Mouse (Mus musculus) B cell, adult 62 days (primary cell): ENCODE data around the gene Prl8a6. TPM values are rescaled to one million over a fixed set of nuclear protein-coding genes. Genes with fewer than 3 reads are reported as not detected.

ENCODE experiments used
- total RNA-seq: library from RNA; stranded (reverse); gene quantifications from 4 replicates; pipeline ENCODE4 v1.2.4, GENCODE M21; 2023

The Prl8a6 gene
- total RNA-seq, result not detected in 4 replicates

GRCm38 (mm10) chr13:27438588-27438987, at the start of gene Prl8a6:
Prl8a6 (minus strand) TSS chr13:27438688.

GRCm38 (mm10) chr13:27390746-27391145, 47.7 kb downstream of the Prl8a6 start, which contains the start of gene Prl2b1:
Prl2b1 (minus strand) TSS chr13:27390846.

Other genes with a start within 250 kb of the Prl8a6 start
- not detected in 4 replicates for gene Prl3c1, start 242.0 kb downstream of the Prl8a6 start, total RNA-seq
- not detected in 4 replicates for gene Prl3b1, start 196.8 kb downstream of the Prl8a6 start, total RNA-seq
- gene Prl3a1, start 179.3 kb downstream of the Prl8a6 start, total RNA-seq, result not detected in 4 replicates
- gene Prl6a1, start 126.1 kb downstream of the Prl8a6 start, total RNA-seq, result not detected in 4 replicates
- not detected in 4 replicates for gene Prl8a2, start 93.0 kb downstream of the Prl8a6 start, total RNA-seq
- gene Prl2b1, start 47.8 kb downstream of the Prl8a6 start, total RNA-seq, result not detected in 4 replicates
- not detected in 4 replicates for gene Prl8a8, start 74.5 kb upstream of the Prl8a6 start, total RNA-seq
- gene Prl8a9, start 125.9 kb upstream of the Prl8a6 start, total RNA-seq, result not detected in 4 replicates
- not detected in 4 replicates for gene Prl8a1, start 143.5 kb upstream of the Prl8a6 start, total RNA-seq
- gene Prl7b1, start 171.9 kb upstream of the Prl8a6 start, total RNA-seq, result not detected in 4 replicates
- not detected in 4 replicates for gene Prl7a1, start 203.8 kb upstream of the Prl8a6 start, total RNA-seq
- gene Prl7a2, start 229.3 kb upstream of the Prl8a6 start, total RNA-seq, result not detected in 4 replicates